Mouse (Mus musculus): ENCODE results near the gene Mbd3. TPM values are rescaled to one million over a fixed set of nuclear protein-coding genes. Genes with fewer than 3 reads are reported as not detected.

Mbd3 gene
- polyA plus RNA-seq, 1 experiment = 199 TPM

DNA sequence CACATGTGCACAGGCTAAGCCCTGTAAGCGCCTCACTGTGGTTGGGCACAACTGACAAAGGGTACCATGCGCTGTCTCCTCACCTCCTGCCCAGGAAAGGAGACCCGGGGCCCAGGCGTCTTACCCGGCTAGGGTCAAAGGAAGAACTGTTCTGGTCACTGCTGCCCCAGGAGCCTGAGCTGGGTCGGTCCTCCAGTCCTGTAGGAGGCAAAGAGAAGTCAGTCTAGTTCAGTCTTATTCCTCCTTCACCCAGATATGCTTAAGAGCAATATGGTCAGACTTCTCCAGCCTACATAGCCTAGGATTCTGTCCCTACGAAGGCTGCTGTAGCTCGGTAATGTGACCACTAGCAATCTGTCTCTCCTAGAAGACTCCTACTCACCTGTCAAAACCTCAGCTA is 21.9 kb upstream of the Mbd3 start:
- WGBS = 89% methylated on average over 8 of the region's 8 CpGs

DNA sequence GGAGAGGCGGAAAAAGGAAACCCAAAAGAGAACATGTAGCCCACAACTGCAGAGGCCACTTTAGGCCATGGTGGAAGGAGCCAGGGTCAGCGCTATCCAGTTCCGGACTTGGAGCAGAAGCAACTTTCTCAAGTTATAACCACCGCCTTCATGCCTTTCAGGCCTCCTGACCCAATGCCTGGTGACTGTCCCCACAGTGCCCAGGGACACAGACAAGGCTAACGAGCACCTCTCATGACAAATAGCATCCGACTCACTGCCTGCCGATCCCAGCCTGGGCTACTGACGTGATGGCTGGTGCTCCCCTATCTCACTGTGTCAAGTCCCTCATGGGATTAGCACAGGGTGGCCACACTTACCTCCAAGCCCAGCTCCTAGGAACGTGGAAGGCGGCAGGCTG is 21.4 kb upstream of the Mbd3 start:
- WGBS = 85% methylated on average over 10 of the region's 10 CpGs
- TF ChIP-seq POLR2A (IDR thresholded peaks at IDR 0.05; ENCODE audit: borderline replicate concordance, insufficient read depth, low read length) (no peak), CTCF (IDR thresholded peaks at IDR 0.05; ENCODE audit: borderline replicate concordance, insufficient read depth, low read depth, low read length) (no peak)
- no peak overlapping the region for H3K27ac ChIP-seq (ENCODE audit: insufficient read depth, low read length)
- no peaks in the 10 kb centered on the region for H3K27me3 ChIP-seq (ENCODE audit: control insufficient read depth, insufficient read depth, low read length)
- peaks cover 42% of the 10 kb centered on the region for H3K4me1 ChIP-seq (ENCODE audit: control insufficient read depth, insufficient read depth, low read length)
- peak in 1 of 2 experiments; percentile 15 for DNase-seq
- no peak overlapping the region for H3K4me3 ChIP-seq (replicated peaks; ENCODE audit: insufficient read depth, low read depth, low read length)

More for the DNA sequence above, 21.9 kb upstream of the Mbd3 start:
- no peak for TF ChIP-seq POLR2A (IDR thresholded peaks at IDR 0.05; ENCODE audit: borderline replicate concordance, insufficient read depth, low read length)
- no peaks in the 10 kb centered on the region for H3K27me3 ChIP-seq (ENCODE audit: control insufficient read depth, insufficient read depth, low read length)
- peaks cover 38% of the 10 kb centered on the region for H3K4me1 ChIP-seq (ENCODE audit: control insufficient read depth, insufficient read depth, low read length)
- H3K4me3 ChIP-seq (replicated peaks; ENCODE audit: insufficient read depth, low read depth, low read length) = no peak overlapping the region
- no peak overlapping the region for H3K27ac ChIP-seq (ENCODE audit: insufficient read depth, low read length)
- no peak for DNase-seq

DNA sequence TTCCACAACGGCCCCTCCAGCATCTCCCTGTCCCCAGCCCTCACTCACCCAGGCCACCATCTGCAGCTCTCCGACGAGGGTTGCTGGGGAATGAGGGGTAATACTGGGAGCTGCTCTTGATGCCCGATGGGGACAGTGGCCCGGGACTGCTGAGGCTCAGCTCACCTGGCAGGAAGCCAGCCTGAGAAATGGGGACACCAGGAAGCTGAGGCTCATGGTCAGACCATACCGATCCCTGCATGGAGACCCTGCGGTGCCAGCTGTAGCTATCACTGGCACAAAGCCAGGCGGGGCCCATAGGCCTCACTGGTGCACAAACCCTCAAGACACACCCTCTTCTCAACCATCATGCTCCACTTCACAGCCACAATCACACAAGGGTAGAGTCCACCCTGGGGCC is 20.1 kb upstream of the Mbd3 start:
- Histone ChIP-seq H3K27me3 (ENCODE audit: control insufficient read depth, insufficient read depth, low read length) (no peaks in the 10 kb centered on the region), H3K4me1 (ENCODE audit: control insufficient read depth, insufficient read depth, low read length) (peaks cover 55% of the 10 kb centered on the region), H3K27ac (ENCODE audit: insufficient read depth, low read length) (peak overlapping the region; percentile 8), H3K4me3 (replicated peaks; ENCODE audit: insufficient read depth, low read depth, low read length) (no peak overlapping the region)
- WGBS = 7% methylated on average over 8 of the region's 8 CpGs
- TF ChIP-seq POLR2A (IDR thresholded peaks at IDR 0.05; ENCODE audit: borderline replicate concordance, insufficient read depth, low read length) = no peak
- TF ChIP-seq CTCF (IDR thresholded peaks at IDR 0.05; ENCODE audit: borderline replicate concordance, insufficient read depth, low read depth, low read length) = no peak
- DNase-seq = peak; percentile 56 to 59

DNA sequence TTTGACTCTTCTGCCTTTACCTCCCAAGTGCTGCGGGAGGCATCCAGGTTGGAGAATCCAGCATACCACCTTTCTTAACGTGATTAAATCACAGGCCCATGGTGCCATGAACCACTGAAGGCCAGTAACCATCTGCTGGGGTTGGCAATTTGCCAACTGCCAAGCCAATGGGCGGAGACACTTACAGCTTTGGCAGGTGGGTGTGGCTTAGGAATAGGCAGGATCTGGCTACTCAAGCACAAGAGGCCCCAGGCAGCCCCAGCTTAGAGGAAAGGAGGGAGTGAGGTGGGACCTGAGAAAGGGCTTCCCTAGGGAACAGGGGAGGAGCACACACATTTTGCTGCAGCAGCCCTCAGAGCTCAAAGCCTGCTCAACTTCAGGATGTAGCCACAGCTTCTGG is 19.0 kb upstream of the Mbd3 start:
- H3K27ac ChIP-seq (ENCODE audit: insufficient read depth, low read length) = peak overlapping the region; percentile 70
- 11% methylated on average over 3 of the region's 3 CpGs for WGBS

DNA sequence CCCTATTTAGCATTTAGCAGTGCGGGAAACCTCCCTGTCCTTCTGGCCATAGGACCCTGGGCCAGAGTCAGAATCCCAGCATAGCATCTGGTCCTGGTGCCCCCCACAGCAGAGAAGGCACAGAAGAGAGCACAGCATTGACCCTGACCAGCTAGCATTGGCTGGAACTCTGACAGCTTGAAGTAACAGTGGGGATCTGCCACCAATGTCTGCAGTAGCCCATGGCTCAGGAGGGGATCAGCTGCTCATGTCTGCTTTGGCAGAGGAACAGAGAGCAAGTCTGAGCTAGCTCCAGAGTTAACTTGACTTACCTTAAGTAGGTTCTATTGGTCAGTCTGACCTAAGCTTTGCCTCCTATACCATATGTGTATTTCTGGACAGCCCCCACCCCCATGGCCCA is 18.5 kb upstream of the Mbd3 start:
- peak overlapping the region; percentile 52 for H3K27ac ChIP-seq (ENCODE audit: insufficient read depth, low read length)
- DNase-seq = peak in 1 of 2 experiments; percentile 60
- H3K27me3 ChIP-seq (ENCODE audit: control insufficient read depth, insufficient read depth, low read length) = no peaks in the 10 kb centered on the region
- whole genome bisulfite sequencing = 28% methylated on average over 1 of the region's 1 CpGs
- peaks cover 65% of the 10 kb centered on the region for H3K4me1 ChIP-seq (ENCODE audit: control insufficient read depth, insufficient read depth, low read length)
- TF ChIP-seq POLR2A (IDR thresholded peaks at IDR 0.05; ENCODE audit: borderline replicate concordance, insufficient read depth, low read length) (no peak), CTCF (IDR thresholded peaks at IDR 0.05; ENCODE audit: borderline replicate concordance, insufficient read depth, low read depth, low read length) (no peak)
- no peak overlapping the region for H3K4me3 ChIP-seq (replicated peaks; ENCODE audit: insufficient read depth, low read depth, low read length)

More for the DNA sequence above, 19.0 kb upstream of the Mbd3 start:
- Histone ChIP-seq H3K4me3 (replicated peaks; ENCODE audit: insufficient read depth, low read depth, low read length) (no peak overlapping the region), H3K4me1 (ENCODE audit: control insufficient read depth, insufficient read depth, low read length) (peaks cover 60% of the 10 kb centered on the region), H3K27me3 (ENCODE audit: control insufficient read depth, insufficient read depth, low read length) (no peaks in the 10 kb centered on the region)
- TF ChIP-seq CTCF (IDR thresholded peaks at IDR 0.05; ENCODE audit: borderline replicate concordance, insufficient read depth, low read depth, low read length) = no peak
- no peak for TF ChIP-seq POLR2A (IDR thresholded peaks at IDR 0.05; ENCODE audit: borderline replicate concordance, insufficient read depth, low read length)
- peak; percentile 85 to 90 for DNase-seq

DNA sequence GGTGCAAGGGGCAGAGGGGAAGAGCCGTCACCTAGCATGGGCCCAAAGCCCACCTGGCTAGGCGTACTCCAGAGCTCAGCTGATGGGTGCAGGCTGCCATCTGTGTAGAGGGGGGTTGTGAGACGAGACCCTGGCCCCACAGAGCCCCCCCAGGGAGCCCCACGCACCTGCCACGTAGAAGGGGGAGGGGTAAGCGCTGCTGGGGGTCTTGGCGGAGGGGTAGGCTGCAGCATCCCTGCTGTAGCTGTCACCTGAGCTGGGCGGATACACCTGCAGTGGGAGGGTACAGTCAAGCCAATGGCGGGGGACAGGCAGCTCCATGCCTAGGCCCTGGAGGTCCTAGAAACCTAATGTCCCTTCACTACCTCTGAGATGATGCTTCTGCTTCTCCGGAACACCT is 18.0 kb upstream of the Mbd3 start:
- Histone ChIP-seq H3K27me3 (ENCODE audit: control insufficient read depth, insufficient read depth, low read length) (no peaks in the 10 kb centered on the region), H3K27ac (ENCODE audit: insufficient read depth, low read length) (peak overlapping the region; percentile 52), H3K4me1 (ENCODE audit: control insufficient read depth, insufficient read depth, low read length) (peaks cover 70% of the 10 kb centered on the region), H3K4me3 (replicated peaks; ENCODE audit: insufficient read depth, low read depth, low read length) (no peak overlapping the region)
- 40% methylated on average over 10 of the region's 10 CpGs for WGBS
- TF ChIP-seq POLR2A (IDR thresholded peaks at IDR 0.05; ENCODE audit: borderline replicate concordance, insufficient read depth, low read length) (no peak), CTCF (IDR thresholded peaks at IDR 0.05; ENCODE audit: borderline replicate concordance, insufficient read depth, low read depth, low read length) (no peak)
- peak in 1 of 2 experiments; percentile 32 for DNase-seq

DNA sequence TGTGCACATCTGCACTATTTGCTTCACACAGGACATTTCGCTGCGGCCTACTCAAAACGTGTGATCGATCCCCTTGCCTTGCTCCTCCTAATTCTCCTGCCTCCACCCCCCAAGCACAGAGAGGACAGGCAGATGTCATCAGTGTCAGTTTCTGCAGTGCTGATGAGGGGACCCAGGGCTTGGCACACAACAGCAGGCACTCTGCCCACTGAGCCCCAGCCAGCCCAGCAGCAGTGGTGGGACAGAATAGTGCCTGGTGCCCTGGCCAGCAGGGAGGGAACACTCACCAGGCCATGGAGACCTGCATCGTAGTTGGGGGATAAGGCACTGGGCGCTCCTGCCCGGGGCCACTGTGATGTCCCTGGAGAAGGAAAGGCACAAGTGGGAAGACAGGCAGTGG is 16.2 kb upstream of the Mbd3 start:
- Histone ChIP-seq H3K4me1 (ENCODE audit: control insufficient read depth, insufficient read depth, low read length) (peaks cover 81% of the 10 kb centered on the region), H3K4me3 (replicated peaks; ENCODE audit: insufficient read depth, low read depth, low read length) (no peak overlapping the region), H3K27me3 (ENCODE audit: control insufficient read depth, insufficient read depth, low read length) (no peaks in the 10 kb centered on the region), H3K27ac (ENCODE audit: insufficient read depth, low read length) (no peak overlapping the region)
- WGBS = 39% methylated on average over 7 of the region's 7 CpGs
- TF ChIP-seq POLR2A (IDR thresholded peaks at IDR 0.05; ENCODE audit: borderline replicate concordance, insufficient read depth, low read length) (no peak), CTCF (IDR thresholded peaks at IDR 0.05; ENCODE audit: borderline replicate concordance, insufficient read depth, low read depth, low read length) (no peak)
- peak in 1 of 2 experiments; percentile 22 for DNase-seq

DNA sequence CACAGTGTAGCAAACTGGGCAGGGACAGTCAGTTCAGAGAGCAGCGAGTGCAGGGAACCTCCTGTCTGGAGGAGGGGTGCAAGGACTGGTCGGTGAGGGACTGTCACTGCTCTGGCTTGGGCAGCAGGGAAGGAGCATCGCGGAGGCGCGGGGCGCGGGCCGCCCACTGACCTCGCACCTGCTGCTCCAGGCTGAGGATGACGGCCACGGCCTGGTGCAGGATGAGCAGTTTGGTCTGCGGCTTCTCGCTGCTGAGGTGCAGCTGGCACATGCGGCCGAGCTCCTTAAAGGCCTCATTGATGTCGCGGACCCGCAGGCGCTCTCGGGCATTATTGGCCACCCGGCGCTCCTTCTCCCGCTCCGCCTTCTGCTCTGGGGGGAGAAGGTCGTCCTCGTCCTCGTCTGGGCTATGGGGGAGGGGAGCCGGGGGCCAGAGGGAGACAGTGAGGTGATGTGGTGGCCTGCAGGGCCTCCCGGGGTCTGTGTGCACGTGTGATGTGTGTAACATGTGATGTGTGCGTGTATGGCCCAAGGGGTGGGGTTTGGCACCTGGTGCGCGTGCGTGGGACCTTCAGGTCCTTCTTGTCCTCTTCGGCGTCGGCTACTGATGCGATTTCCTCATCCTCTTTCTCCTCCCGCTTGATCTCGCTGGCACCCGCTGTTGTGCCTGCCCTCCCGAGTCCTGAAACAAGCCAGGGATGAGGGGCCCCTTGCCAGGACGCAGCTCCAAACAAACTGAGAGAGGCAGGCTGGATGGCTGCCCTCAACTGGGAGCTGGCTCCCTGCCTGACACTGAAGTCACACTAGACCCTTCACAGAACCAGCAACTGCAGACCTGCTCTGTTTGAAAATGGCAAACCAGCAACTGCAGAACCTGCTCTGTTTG is 13.5 kb upstream of the Mbd3 start:
- DNase-seq = peak; percentile 87 to 90
- Histone ChIP-seq H3K4me1 (ENCODE audit: control insufficient read depth, insufficient read depth, low read length) (peaks cover 64% of the 10 kb centered on the region), H3K27ac (ENCODE audit: insufficient read depth, low read length) (peak overlapping the region; percentile 80), H3K4me3 (replicated peaks; ENCODE audit: insufficient read depth, low read depth, low read length) (no peak overlapping the region), H3K27me3 (ENCODE audit: control insufficient read depth, insufficient read depth, low read length) (no peaks in the 10 kb centered on the region)
- TF ChIP-seq CTCF (IDR thresholded peaks at IDR 0.05; ENCODE audit: borderline replicate concordance, insufficient read depth, low read depth, low read length) (no peak), POLR2A (IDR thresholded peaks at IDR 0.05; ENCODE audit: borderline replicate concordance, insufficient read depth, low read length) (peak; percentile 12; the same call in 1 of the 2 replicates)
- WGBS = 20% methylated on average over 43 of the region's 44 CpGs
